Mouse (Mus musculus) T-helper 1 cell (primary cell): ENCODE data around the gene Prr19.

ENCODE experiments used
- in situ Hi-C: fragments of 300-600 bp; cut with MboI, MseI; formaldehyde crosslinking; loops from one replicate; pipeline ENCODE4 v1.15.1; 2025; ENCODE audit warnings: high pct_unique_total_duplicates

Prr19 gene

DNA sequence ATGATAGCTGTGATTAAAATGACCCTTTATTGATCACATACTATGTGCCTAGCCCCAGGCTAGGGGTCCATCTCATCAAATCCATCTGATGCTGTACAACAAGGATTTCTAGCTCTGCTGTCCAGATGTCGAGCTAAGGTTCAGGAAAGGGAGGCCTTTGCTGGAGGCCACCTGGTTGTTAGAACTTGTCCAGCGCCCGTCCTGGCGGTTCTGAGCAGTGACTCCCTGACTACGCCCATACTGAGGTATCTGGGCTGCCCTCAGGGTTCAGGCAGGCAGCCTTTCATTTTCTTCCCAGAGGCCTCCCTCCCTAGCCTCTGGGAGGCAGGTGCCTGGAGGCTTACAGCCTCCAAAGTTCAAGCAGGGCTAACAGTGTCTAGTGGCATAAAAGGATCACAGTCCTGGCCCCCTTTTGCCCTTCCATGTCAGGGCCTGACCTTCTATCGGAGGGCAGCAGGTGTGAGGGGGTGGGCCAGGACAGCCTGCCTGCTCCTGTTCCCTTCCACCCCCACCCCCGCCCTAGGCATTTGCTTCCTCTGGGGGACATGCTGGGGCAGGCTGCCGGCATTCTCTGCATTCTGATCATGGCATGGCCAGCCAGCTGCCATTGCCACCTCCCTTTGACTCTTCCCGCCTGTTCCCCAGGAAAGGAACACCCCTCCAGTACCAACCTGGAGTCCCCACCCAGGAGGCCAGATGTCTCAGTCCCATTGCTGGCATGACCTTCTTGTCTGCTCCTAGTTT lies 25.5 kb upstream of the Prr19 start:
- in situ Hi-C loops, result no loop called here

DNA sequence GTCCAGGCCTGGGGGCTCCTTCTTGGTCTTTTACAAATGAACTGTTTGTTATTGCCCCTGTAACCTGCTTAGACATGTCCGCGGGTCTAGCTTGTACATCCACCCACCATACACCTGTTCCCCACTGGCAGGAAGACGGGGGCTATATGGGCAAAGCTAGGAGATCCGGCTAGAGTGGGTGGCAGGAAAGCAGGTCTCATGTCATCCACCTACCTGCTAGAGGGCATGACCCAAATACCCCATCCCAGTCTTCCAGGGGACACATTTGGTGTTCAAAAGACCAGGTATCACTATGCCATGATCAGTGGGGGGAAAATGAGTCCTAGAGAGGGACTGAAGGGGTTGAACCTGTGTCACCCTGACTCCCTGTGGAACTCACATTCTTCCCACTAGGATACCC lies 23.8 kb upstream of the Prr19 start:
- in situ Hi-C loops, result no loop called here

DNA sequence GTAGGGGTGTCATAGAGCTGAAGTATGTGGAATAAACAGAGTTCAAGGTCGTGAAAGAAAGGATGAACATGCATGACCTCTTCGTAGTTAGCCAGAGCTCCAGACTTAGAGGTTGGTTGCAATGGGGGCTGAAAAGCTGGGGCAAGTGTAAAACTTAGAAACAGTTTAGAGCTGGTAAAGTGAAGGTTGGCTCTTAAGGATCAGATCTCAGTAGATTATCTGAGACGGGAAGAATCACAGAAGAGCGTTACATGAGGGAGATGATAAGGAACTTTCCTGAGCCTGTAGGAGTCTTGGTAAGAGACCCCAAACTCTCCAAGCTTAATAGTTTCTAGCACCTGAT lies 23.2 kb upstream of the Prr19 start:
- in situ Hi-C loops, result no loop called here

DNA sequence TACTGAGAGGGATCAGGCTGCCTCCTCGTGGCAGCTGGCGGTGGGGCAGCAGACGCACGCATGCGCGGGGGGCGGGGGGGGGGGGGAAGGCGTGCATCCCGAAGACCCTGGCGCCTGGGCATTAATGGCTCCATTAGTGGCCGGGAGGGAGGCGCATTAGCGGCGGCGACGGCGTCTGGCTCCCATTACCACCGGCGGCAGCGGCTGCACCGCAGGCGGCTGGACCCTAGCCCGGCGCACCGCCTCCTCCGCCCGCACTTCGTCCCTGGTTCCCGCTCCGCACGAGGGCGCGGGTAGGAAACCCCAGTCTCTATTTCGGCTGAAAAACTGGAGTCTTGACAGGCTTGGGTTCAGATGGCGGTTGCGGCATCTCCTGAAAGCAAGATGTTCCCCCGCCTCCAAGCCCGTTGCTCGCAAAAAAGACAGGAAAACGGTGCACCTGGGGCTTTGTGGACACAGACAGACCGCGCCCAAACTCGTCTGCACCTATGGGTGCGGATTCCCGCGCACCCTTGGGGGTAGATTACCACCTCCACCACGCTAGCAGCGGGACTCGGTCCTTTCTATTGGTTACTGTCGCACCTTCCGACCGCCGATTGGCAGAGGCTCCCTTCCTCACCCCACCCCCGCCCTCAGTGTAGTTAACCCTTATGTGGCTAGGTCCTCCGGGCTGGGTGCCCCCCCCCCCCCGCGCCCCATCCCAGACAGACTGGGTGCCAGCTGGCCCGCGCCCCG lies 22.7 kb upstream of the Prr19 start:
- in situ Hi-C loops, result no loop called here

DNA sequence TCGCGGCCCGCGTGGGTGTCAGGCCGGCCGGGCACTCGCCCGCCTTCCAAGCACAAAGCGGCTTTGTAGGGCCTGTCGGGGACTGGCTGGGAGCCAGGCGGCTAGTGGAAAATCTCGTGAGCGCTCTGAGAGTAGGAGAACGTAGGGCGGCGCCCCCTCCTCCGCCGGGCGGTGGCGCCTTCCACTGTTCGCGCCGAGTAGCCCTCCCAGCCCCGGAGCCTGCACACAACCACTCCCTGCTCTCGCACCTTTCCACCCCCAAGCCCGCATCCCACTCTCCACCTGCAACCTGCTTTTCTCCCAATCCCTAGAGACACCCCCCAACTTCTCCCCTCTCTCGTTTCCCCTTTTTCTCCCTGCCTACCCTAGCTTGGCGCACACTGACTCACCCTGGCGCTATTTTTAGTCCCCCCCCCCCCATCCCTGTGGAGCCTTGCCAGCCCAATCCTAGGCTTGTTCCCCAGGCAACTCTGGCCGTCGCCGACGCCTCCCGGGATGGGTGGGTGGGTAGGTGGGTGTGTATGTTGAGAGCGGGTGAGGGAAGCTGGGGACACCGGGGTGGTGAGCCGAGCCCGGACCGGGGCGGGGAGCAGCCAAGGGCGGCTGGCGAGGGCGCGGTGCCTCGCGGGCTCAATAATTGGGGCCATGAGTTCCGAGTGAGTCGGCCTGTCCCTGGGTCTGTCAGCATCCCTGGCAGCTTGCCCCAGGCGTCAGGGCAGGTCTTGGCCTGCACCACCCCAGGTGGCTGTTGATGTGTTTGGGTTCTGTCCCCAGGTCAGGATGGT lies 21.9 kb upstream of the Prr19 start:
- in situ Hi-C loops, result no loop called here

DNA sequence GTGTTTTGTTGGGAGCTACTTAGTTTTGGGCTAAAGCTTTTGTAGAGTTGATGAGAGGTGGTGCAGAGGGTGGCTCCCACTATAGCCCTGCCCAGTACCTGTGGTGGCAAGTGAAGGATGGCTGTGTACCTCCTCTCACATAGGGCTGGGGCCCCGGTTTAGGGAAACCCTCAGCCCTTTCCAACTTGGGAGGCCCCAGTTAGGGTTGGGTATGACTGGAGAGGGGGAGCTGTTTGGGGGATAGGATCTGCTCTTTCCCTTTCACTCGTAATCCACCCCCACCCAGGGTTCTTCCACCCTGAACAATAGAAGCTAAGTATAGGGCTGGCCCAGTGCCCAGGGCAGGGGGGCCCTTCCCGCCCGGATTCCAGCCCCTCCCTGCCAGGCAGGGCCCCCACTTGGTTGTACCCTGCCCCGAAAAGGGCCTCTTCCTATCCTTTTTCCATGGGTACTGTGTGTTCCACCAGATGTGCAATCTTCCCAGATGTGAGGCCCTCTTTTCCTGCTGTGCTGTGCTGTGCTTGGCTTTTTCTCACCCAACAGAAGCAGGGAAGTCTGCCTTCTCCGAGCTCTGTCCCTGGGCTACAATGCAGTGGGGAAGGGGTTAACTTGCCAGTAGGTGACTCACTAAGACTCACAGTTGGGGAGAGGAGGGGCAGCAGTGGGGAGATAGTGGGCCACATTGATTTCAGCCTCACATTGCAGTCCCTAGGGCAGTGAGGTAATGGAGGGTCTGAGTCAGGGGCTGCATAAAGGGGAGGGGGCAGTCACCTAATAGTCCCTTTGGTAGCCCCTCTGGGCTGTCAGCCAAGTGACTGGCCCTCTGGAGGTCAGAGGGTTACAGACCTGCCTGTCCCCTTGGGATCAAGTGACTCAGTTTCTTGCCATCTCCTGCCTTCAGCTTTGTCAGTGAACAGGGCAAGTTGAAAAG lies 21.1 kb upstream of the Prr19 start:
- in situ Hi-C loops, result loop anchor here (10.0 kb wide), 1 partner anchor 895 kb away; no protein-coding TSS in a partner anchor

DNA sequence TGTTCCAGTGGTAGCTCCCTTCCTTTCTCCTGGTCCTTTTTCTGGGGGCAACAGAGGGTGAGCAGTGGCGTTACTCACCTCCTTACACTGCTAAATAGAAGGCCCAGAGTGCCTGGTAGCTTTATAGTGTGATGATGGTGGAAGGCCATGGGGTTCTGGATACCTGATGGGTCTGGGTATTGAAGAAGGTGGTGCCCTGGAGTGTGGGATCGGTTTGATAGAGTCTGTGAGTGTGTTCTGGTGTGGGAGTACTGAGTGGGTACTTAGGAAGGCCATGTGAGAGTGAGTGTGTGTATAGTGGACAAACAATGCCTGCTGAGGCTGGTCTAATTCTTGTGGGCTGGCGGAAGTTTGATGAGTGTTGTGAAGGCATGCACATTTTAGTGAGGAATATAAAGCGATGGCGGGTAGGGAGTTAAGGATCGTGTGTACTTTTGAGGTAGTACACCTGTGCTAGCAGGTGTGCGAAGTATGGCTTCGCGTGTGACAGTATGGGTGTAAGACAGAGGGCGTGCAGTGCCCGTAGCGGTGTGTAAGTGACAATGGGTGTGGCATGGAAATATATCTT lies 20.0 kb upstream of the Prr19 start:
- in situ Hi-C loops, result loop anchor here (10.0 kb wide), 1 partner anchor 896 kb away; no protein-coding TSS in a partner anchor

DNA sequence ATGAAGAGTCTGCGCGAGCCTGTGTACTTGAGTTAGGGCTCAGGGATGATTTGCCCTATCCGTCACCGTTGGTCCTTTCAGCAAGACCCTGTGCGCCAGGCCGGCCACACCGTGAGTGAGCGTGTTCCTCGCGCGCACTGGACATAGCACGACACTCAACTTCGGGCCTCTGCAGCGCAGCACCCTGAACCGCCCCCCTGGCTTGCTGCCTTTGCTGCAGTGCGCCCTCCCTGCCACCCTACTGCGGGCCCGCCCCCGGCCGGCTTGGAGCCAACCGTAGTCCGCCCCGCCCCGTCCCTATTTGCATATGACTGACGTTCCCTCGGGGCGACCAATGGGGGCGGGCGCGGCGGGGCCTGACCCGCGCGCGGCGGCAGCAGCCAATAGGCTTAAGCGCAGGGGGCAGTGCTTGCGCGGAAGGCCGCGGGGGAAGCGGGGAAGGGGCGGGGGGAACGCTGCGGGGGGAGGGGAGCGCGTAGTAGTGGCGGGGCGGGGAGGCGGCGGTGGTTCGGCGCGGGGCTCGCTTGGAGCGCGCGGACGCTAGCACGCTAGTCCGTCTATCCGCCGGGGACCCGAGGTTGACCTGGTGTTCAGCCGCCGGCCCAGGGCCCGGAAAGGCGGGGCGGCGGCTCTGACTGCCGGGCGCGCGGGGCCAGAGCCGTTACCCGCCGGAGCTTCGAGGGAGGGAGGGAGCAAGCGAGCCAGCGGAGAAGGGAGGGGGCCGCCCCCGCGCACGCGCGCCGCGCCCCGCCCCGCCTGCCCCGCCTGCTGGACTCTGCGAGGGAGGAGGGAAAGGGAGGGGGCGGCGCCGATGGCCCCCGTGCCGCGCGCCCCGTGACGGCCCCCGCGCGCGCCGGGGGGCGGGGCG lies 19.2 kb upstream of the Prr19 start:
- in situ Hi-C loops, result loop anchor here (10.0 kb wide), 1 partner anchor 897 kb away; no protein-coding TSS in a partner anchor

DNA sequence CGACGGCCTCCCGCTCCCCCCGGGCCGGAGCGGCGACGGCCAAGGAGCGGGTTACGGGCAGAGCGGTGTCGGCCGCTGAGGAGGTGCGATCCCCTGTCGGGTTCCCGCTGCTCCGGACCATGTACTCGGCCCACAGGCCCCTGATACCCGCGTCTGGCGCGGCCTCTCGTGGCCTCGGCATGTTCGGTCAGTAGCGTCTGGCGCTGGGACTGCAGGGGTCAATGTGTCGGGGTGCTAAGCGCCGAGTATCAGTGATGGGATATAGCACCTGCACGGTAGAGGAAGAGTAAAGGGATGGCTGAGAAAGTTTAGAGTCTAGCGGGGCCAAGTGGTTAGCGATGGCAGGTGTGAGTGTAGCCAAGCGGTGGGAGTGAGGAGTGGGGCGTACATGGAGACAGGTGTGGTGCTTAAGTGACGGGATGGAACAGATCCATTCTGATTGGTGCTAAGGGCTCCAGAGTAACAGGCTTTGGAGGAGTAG lies 18.4 kb upstream of the Prr19 start:
- in situ Hi-C loops, result loop anchor here (10.0 kb wide), 1 partner anchor 898 kb away; no protein-coding TSS in a partner anchor

DNA sequence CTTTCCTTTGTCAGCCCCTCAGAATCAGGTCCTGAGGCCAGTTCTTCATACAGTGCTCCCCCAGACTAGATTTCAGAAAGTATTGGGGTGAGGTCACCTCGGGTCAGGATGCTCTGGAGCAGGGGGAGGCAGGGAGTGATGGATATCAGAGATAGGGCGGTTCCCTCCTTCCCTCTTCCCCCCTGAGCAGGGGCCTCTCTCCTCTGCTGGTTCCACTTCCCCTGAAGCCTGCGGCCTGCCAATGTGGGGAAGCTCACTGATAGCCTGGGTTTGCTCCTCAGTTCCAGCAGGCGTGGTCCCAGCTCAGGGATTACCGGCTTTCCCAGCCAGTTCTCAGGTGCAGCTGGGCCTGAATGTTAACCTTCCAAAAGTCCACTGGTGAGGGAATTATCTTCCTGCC lies 17.6 kb upstream of the Prr19 start:
- in situ Hi-C loops, result loop anchor here (10.0 kb wide), 1 partner anchor 899 kb away; no protein-coding TSS in a partner anchor

DNA sequence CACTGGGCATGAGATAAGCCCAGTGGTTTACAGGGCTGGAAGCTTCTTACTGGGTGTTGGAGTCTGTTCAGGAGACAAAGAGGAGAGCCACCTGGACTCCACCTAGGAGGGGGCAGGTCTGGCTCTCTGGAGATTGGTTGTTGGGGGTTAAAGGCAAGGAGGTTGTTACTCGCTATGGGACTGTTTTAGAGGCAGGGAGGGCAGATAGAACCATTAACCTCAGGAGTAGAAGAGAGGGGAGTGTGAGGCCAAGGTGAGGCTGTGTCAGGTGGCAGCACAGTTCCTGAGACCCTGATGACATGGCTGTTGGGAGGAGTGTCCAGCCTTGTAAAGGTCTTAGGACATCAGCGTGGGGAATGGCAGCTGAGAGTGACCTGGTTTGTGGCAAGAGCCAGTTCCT lies 17.0 kb upstream of the Prr19 start:
- in situ Hi-C loops, result loop anchor here (10.0 kb wide), 1 partner anchor 899 kb away; no protein-coding TSS in a partner anchor

DNA sequence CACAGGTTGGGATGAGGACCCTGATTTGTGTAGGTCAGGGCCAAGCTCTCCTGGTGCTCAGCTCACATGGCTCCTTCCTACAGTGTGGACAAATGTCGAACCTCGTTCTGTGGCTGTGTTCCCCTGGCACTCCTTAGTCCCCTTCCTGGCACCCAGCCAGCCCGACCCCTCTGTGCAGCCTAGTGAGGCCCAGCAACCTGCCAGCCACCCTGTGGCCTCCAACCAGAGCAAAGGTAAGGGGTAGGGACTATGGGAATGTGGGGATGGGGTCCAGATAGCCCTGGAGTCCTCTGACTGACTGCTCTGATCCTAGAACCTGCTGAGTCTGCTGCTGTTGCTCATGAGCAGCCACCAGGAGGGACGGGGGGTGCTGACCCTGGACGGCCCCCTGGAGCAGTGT lies 16.4 kb upstream of the Prr19 start:
- in situ Hi-C loops, result loop anchor here (10.0 kb wide), 1 partner anchor 900 kb away; no protein-coding TSS in a partner anchor

DNA sequence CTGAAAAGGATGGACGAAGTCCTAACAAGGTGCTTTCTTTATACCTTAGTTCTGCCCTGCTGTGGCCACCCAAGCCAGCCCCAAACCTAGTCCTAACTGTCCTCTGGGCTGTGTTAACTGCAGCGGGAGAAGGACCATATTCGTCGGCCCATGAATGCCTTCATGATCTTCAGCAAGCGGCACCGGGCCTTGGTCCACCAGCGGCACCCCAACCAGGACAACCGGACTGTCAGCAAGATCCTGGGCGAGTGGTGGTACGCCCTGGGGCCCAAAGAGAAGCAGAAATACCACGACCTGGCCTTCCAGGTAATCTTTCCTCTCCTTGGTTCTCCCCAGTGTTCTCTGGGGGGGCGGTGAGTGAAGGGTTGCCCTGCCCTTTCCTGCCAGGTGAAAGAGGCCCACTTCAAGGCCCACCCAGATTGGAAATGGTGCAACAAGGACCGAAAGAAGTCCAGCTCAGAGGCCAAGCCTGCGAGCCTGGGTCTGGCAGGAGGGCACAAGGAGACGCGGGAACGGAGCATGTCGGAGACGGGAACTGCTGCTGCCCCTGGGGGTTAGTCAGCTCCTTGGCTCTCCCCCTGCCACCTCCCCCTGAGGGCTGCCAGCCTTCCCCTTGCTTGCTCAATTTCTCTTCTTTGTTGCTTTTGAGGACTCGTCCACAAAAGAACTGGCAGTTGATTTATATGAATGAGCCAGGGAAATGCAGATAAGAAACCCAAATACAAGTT lies 15.5 kb upstream of the Prr19 start:
- in situ Hi-C loops, result loop anchor here (10.0 kb wide), 1 partner anchor 901 kb away; no protein-coding TSS in a partner anchor

DNA sequence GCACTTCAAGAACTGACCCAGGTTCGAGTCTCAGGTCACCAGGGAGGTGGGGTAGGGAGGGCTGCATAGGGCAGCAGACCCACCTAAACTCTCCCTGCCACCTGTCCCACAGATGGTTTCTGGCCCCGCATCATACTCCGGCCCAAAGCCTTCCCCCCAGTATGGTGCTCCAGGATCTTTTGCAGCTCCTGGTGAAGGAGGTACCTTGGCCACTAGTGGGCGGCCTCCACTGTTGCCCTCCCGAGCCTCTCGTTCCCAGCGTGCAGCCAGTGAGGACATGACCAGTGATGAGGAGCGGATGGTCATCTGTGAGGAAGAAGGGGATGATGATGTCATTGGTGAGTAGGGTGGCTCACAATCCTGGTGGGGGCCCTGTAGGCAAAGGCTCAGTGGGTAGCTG lies 14.2 kb upstream of the Prr19 start:
- in situ Hi-C loops, result loop anchor here (10.0 kb wide), 1 partner anchor 902 kb away; no protein-coding TSS in a partner anchor

DNA sequence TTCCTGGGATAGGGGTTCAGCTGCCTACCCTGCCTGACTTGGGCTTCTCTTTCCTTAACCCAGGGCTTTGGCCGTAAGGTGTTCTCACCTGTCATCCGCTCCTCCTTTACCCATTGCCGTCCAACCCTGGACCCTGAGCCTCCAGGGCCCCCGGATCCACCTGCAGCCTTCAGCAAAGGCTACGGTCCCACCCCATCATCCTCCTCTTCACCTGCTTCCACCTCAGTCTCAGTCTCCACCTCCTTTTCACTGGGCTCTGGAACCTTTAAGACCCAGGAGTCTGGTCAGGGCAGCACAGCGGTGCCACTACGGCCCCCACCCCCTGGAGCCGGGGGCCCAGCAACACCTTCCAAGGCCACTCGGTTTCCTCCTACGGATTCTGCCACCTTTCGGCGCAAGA lies 13.2 kb upstream of the Prr19 start:
- in situ Hi-C loops, result loop anchor here (10.0 kb wide), 1 partner anchor 903 kb away; no protein-coding TSS in a partner anchor

DNA sequence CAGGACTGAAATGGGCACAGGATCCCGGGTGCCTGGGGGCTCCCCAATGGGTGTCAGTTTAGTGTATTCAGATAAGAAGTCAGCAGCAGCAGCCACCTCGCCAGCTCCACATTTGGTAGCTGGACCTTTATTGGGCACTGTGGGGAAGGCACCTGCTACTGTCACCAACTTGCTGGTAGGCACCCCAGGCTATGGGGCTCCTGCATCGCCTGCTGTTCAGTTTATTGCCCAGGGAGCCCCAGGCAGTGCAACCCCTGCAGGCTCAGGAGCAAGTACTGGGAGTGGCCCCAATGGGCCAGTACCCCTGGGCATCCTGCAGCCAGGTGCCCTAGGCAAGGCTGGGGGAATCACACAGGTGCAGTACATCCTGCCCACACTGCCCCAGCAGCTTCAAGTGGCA lies 12.5 kb upstream of the Prr19 start:
- in situ Hi-C loops, result loop anchor here (10.0 kb wide), 1 partner anchor 904 kb away; no protein-coding TSS in a partner anchor

DNA sequence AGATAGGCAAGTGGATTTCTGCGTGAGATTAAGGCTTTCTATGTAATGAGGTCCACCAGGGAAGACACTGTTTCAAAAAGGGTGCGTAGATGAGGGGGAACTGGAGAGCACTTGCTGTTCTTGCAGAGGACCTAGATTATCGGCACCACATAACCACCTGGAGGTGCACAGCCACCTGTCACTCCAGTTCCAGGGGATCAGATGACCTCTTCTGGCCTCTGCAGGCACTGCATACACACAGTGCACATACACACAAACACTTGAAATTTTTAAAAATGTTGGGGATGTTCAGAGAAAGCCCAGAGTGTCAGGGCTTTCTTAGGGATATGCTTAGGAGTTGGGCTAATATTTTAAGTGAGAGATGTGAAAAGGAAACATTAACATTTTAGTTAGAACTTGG lies 11.3 kb upstream of the Prr19 start:
- in situ Hi-C loops, result loop anchor here (10.0 kb wide), 1 partner anchor 905 kb away; no protein-coding TSS in a partner anchor

DNA sequence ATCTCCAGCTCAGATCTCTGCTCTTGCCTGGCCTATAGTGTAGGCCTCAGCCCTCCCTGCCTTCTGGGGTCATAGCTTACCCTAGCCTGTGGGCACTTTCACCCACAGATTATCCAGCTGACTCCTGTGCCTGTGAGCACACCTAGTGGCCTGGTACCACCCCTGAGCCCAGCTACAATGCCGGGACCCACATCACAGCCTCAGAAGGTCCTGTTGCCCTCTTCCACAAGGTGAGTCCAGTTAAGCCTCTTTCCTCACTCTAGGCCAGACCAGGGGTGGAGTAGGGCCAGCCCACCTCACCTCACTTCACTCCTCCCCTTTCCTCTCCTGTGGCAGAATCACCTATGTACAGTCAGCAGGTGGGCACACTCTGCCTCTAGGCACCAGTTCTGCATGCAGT lies 10.7 kb upstream of the Prr19 start:
- in situ Hi-C loops, result no loop called here
